Mouse (Mus musculus) lung, adult 2 months (tissue): ENCODE results near the gene Pde8a. TPM values are rescaled to one million over a fixed set of nuclear protein-coding genes. Genes with fewer than 3 reads are reported as not detected.
A peak's percentile ranks its signal among the peaks of the same experiment; 100 is the strongest.

Source experiments
- DNase-seq: peaks from one replicate; pipeline ENCODE4 v3.0.0; 2022
- H3K4me1 ChIP-seq: fragments of 200-500 bp; 2 replicates; pipeline ENCODE4 v1.6.1; 2011; ENCODE audit warnings: low read length; ENCODE audit not compliant: control insufficient read depth, insufficient read depth
- H3K4me3 ChIP-seq: fragments of 200-500 bp; replicated peaks from 2 replicates; pipeline ENCODE3; 2011; ENCODE audit warnings: low read depth, mild to moderate bottlenecking, control low read depth, low read length; ENCODE audit errors: extremely low read depth
- CTCF ChIP-seq: fragments of 200-500 bp; IDR thresholded peaks from 2 replicates; pipeline ENCODE4 v1.5.1; 2011; ENCODE audit warnings: mild to moderate bottlenecking, low read length, control low read depth; ENCODE audit not compliant: insufficient read depth
- POLR2A ChIP-seq: fragments of 200-500 bp; IDR thresholded peaks from 2 replicates; pipeline ENCODE4 v1.6.1; 2011; ENCODE audit warnings: low read depth, mild to moderate bottlenecking, control low read depth, low read length, borderline replicate concordance; ENCODE audit errors: extremely low read depth
- WGBS: fragments of 180-500 bp; shearing (Covaris S2); methylation state at CpG from one replicate; pipeline ENCODE4 v1.1.7; 2018; 5-methylcytosine and 5-hydroxymethylcytosine counted together
- polyA plus RNA-seq: library from polyadenylated mRNA; depleted of rRNA; stranded (reverse); fragments of >200 nt; gene quantifications from 2 replicates; pipeline ENCODE4 v1.2.3, GENCODE M21; 2012; rRNA removed

Pde8a gene
- 11.1 and 14.4 TPM in 2 replicates for polyA plus RNA-seq

GRCm38 (mm10) chr7:81213347-81214152 is at the start of gene Pde8a:
Pde8a (plus strand) TSS chr7:81213596.
- under 1% methylated on average over 122 of the region's 128 CpGs for WGBS
- H3K4me3 ChIP-seq, result peak within 1 kb of the TSS; percentile 80
- peak; percentile 56 for DNase-seq
- H3K4me1 ChIP-seq, result peaks cover 6% of the 10 kb centered on the region
- TF ChIP-seq CTCF (no peak), POLR2A (no peak)

DNA sequence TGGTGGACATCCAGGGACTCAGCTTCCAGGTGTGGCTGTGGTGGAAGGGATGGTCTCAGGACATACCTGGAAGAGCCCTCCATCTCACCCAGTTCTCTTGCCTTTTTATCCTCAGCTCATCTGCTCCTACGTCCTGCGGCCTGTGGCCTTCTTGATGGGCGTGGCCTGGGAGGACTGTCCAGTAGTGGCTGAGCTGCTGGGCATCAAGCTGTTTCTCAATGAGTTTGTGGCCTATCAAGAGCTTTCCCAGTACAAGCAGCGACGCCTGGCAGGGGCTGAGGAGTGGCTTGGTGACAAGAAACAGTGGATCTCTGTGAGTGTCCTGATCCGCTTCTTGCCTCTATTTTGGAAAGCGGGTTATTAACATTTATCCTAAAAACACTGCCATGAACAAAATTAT is 49.0 kb upstream of the Pde8a start:
- no peak for DNase-seq
- TF ChIP-seq POLR2A (no peak), CTCF (no peak)
- WGBS, result 79% methylated on average over 7 of the region's 7 CpGs
- H3K4me1 ChIP-seq, result no peaks in the 10 kb centered on the region
- no peak overlapping the region for H3K4me3 ChIP-seq

GRCm38 (mm10) chr7:81167124-81167523 is 46.3 kb upstream of the Pde8a start:
- Histone ChIP-seq H3K4me3 (no peak overlapping the region), H3K4me1 (no peaks in the 10 kb centered on the region)
- no peak for DNase-seq
- TF ChIP-seq POLR2A (no peak), CTCF (peak; percentile 28; the same call in 1 of the 2 replicates)
- WGBS, result 19% methylated on average over 3 of the region's 3 CpGs

DNA sequence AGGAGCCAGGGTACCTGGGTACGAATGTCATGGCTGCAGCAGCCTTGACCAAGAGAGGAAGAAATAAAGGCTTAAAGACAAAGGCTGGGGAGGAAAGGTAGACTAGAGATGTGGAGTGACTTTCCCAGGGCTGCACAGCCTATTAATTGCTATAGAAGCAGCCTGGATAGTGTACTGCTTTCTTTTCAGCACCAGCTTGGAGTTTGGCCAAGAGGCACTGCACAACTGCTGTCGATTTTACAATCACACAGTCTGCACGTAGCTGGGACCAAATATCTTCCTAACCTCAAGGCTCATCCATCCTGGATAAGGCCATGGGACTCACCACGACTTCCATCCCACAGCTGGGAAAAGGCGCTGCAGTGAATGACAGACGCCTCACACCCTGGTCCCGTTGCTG is 44.0 kb upstream of the Pde8a start:
- Histone ChIP-seq H3K4me1 (no peaks in the 10 kb centered on the region), H3K4me3 (no peak overlapping the region)
- no peak for DNase-seq
- WGBS, result 73% methylated on average over 7 of the region's 7 CpGs
- TF ChIP-seq CTCF (no peak), POLR2A (no peak)

DNA sequence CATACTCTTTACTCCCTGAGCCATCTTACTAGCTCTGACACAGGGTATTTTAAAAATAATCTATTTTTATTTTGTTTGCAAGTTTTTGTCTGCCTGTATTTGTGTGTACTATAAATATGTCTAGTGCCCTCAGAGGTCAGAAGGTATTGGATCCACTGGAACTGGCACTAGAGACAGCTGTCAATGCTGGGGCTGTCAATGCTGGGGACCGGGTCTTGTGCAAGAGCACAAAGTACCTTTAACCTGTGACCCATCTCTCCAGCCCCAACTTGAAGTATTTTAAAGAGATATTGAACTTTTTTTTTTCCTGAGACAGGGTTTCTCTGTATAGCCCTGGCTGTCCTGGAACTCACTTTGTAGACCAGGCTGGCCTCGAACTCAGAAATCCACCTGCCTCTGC is 39.5 kb upstream of the Pde8a start:
- no peak for TF ChIP-seq POLR2A
- TF ChIP-seq CTCF, result no peak
- no peaks in the 10 kb centered on the region for H3K4me1 ChIP-seq
- WGBS, result 96% methylated on average over 2 of the region's 2 CpGs
- DNase-seq, result no peak
- no peak overlapping the region for H3K4me3 ChIP-seq

GRCm38 (mm10) chr7:81174654-81175053 is 38.7 kb upstream of the Pde8a start:
- DNase-seq, result no peak
- 59% methylated on average over 5 of the region's 5 CpGs for WGBS
- Histone ChIP-seq H3K4me1 (no peaks in the 10 kb centered on the region), H3K4me3 (no peak overlapping the region)
- TF ChIP-seq CTCF, result no peak
- no peak for TF ChIP-seq POLR2A

- no peak for DNase-seq
- H3K4me3 ChIP-seq, result no peak overlapping the region
- WGBS, result 50% methylated on average over 5 of the region's 5 CpGs
- TF ChIP-seq CTCF (no peak), POLR2A (no peak)
- H3K4me1 ChIP-seq, result no peaks in the 10 kb centered on the region
These were observed 37.1 kb upstream of the Pde8a start for GRCm38 (mm10) chr7:81176187-81176769.

DNA sequence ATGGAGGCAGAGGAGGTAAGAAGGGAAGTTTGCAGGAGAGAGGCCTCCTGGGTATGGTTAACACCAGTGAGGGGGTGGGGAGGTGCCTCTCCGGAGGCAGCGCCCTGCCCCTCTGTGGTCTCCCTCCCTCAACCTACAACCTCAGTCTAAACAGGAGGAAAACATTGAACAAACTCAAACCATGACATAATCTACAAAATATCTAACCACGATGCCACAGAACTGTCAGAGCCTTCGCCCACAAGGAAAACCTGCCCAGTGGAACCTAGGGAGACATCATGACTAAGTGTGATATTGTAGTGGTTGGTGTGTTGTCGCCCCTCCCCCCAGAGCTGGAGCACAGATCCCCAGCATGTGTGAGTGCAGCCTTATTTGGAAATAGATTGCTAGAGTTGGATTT is 33.9 kb upstream of the Pde8a start:
- 54% methylated on average over 5 of the region's 5 CpGs for WGBS
- DNase-seq, result no peak
- Histone ChIP-seq H3K4me1 (no peaks in the 10 kb centered on the region), H3K4me3 (no peak overlapping the region)
- no peak for TF ChIP-seq POLR2A
- TF ChIP-seq CTCF, result no peak

GRCm38 (mm10) chr7:81182492-81183175 is 30.8 kb upstream of the Pde8a start:
- Histone ChIP-seq H3K4me1 (no peaks in the 10 kb centered on the region), H3K4me3 (no peak overlapping the region)
- no peak for TF ChIP-seq CTCF
- TF ChIP-seq POLR2A, result no peak
- 69% methylated on average over 10 of the region's 10 CpGs for WGBS
- no peak for DNase-seq
